Mouse (Mus musculus): ENCODE measurements around the gene C2cd4b. TPM values are rescaled to one million over a fixed set of nuclear protein-coding genes. Genes with fewer than 3 reads are reported as not detected.

The C2cd4b gene
- total RNA-seq (2018; cell fraction: chromatin; rRNA removed): not detected
- not detected for total RNA-seq (2018; cell fraction: cytosol; rRNA removed)
- not detected for total RNA-seq (2018; cell fraction: nucleus; rRNA removed)
- not detected in 3 replicates for polyA plus RNA-seq (2018)

DNA sequence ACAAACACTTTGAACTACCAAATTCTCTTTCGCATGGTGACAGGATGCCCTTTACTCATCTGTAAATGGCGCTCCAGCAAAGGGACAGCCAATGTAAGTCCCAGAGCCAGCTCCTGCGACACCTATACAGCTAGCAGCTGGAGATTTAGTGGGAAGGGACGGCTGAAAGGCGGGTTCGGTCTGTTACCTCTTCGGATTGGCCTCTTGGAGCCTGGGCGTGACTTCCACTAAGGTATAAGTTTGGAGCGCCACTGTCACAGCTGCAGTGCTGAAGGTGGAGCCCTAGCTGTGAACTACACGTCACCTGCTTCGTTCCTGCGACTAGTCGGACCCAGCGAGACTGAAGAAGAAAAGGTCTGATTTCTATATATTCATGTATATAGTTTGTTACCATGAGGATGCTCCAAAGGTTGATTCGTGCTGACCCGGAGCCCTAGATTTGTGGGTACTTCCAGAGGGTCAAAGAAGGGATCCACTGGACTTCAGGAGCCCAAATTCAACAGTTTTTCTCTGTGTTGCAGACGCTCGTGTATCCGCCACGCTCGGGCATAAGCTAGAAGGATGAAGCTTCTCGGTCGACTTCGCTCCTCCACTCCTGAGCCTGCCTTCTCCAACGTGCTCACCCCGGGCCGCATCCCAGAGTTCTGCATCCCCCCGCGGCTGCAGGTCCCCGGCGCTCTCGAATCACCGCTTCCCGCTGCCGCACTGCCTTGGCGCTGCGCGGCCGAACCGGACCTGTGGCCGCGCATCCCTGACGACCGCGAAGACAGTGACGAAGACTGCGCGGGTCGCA lies at the start of gene C2cd4b:
TSS of gene C2cd4b (plus strand) at position 275 of the 793 bp plus-strand sequence.
- H3K27ac ChIP-seq: no peak within 1 kb of the TSS
- H3K36me3 ChIP-seq (ENCODE audit: inconsistent target): no peaks in the 10 kb centered on the region
- no peaks in the 10 kb centered on the region for H3K79me2 ChIP-seq (ENCODE audit: inconsistent target)
- H3K4me3 ChIP-seq (ENCODE audit: inconsistent target): no peak within 1 kb of the TSS
- 5% methylated on average over 49 of the region's 49 CpGs for WGBS (ENCODE audit: missing documents)

DNA sequence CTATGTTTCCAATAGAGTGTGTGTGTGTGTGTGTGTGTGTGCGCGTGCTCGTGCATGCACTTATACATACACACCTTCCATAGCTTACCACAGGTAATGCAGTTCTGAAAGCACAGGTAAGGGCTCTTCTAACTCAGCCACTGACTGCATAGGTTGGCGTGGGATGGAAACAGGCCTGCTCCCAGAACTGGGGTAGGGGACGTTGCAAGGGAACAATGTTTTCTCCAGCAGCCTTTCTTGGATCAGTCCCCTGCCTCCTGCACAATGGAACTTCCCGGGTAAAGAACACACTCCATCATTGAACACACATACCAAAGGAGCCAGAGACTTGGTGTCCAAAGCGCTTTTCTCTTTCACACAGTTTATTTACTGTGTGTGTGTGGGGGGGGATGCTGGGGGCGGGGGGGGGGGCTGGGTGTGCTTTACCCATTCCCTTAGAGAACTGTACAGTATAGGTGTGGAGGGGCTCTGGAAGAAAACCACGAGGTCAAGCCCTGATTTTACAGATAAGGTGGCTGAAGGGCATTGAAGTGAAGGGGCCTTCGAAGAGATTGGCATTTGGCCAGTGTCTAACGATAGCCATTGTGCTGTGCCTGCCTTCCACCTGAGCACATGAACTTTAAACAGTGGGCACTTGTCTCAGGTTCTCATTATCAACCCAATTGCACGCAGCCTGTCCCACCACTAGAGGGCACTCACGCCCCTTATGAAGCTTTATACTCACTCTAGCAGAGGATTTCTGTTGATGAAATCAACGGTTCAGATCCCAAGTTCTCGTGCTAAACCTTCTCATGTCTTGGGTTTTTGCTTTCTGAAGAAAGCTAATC lies 48.0 kb upstream of the C2cd4b start:
- H3K79me2 ChIP-seq (ENCODE audit: inconsistent target): no peaks in the 10 kb centered on the region
- H3K27ac ChIP-seq: no peak overlapping the region
- H3K4me3 ChIP-seq (ENCODE audit: inconsistent target): no peak overlapping the region
- 40% methylated on average over 14 of the region's 15 CpGs for WGBS (ENCODE audit: missing documents)
- no peaks in the 10 kb centered on the region for H3K36me3 ChIP-seq (ENCODE audit: inconsistent target)

DNA sequence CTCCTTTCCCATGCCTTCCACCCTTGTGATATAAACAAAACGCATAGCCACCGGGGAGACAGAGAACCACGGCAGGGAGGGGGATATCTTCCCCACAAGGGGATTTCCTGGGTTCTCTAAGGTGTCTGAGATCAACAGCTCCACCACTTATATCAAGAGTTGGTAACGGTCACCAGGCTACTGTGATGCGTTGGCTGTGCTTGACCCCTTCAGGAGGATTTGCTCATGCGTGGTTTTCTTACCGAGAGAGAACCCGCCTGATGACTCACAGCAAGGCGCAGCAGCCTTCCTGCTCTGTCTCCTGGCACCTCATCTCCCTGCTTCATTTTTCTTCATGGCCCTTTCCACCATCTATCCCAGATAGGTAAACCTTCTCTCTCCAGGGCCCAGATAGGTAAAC lies 47.1 kb upstream of the C2cd4b start:
- Histone ChIP-seq H3K79me2 (ENCODE audit: inconsistent target) (no peaks in the 10 kb centered on the region), H3K4me3 (ENCODE audit: inconsistent target) (no peak overlapping the region), H3K27ac (no peak overlapping the region), H3K36me3 (ENCODE audit: inconsistent target) (no peaks in the 10 kb centered on the region)
- 66% methylated on average over 9 of the region's 9 CpGs for WGBS (ENCODE audit: missing documents)

DNA sequence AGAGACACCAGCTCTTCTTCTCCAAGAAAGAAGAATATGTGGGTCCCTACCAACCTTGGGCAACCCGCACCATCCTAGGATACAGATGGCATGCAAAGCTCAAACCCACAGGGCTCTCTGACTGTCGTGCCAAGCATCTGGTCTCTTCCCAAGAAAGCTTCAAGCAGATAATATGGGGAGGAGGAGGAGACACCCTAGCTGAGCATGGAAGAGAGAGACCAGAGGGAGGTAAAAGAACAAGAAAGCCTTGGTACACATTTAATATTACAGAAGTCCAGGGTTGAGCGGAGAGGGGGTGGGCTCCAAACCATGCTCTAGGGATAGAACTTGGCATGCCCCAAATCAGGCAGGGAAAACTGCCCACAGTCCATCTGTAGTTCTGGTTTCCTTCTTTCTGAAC lies 42.2 kb upstream of the C2cd4b start:
- WGBS (ENCODE audit: missing documents): 79% methylated on average over 3 of the region's 3 CpGs
- Histone ChIP-seq H3K4me3 (ENCODE audit: inconsistent target) (no peak overlapping the region), H3K36me3 (ENCODE audit: inconsistent target) (no peaks in the 10 kb centered on the region), H3K79me2 (ENCODE audit: inconsistent target) (no peaks in the 10 kb centered on the region), H3K27ac (no peak overlapping the region)

DNA sequence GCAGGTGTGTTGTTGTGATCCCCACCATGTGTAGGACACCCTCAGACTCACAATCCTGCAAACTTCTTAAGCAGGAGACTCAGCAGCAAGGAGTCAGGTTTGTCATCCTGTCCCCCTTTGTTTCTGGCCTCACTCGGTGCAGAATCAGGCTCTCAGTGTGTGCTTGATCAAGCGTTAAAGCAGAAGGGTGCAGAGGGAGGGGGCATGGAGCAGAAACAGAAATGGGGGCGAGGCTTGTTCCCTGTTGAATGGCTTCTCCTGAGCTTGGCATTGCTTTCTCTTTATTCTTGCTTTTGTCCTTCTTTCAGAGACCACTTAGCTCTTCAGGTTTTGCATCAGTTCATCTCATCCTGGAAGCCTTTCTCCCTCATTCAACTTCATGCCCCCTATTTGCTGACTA lies 40.6 kb upstream of the C2cd4b start:
- H3K4me3 ChIP-seq (ENCODE audit: inconsistent target): no peak overlapping the region
- no peaks in the 10 kb centered on the region for H3K79me2 ChIP-seq (ENCODE audit: inconsistent target)
- WGBS (ENCODE audit: missing documents): 57% methylated on average over 3 of the region's 3 CpGs
- H3K27ac ChIP-seq: no peak overlapping the region
- H3K36me3 ChIP-seq (ENCODE audit: inconsistent target): no peaks in the 10 kb centered on the region

DNA sequence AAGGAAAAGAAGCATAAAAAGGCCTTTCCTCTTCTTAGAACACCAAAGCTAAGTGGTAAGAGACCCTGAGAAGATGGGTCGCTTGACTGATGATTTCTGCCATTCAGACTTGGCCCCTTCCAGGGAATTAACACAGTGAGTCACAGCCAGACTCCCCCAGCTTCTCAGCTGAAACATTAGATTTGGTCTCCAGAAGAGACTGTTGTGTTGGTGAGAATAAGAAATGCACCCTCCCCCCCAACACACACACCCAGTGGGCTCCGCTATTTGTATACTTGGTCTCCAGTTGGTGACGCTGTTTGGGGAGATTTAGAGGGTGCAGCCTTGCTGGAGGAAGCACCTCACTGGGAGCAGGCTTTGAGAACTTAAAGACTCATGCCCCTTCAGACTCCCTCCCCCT lies 39.1 kb upstream of the C2cd4b start:
- no peak overlapping the region for H3K27ac ChIP-seq
- 81% methylated on average over 3 of the region's 3 CpGs for WGBS (ENCODE audit: missing documents)
- H3K4me3 ChIP-seq (ENCODE audit: inconsistent target): no peak overlapping the region
- H3K36me3 ChIP-seq (ENCODE audit: inconsistent target): no peaks in the 10 kb centered on the region
- H3K79me2 ChIP-seq (ENCODE audit: inconsistent target): no peaks in the 10 kb centered on the region

DNA sequence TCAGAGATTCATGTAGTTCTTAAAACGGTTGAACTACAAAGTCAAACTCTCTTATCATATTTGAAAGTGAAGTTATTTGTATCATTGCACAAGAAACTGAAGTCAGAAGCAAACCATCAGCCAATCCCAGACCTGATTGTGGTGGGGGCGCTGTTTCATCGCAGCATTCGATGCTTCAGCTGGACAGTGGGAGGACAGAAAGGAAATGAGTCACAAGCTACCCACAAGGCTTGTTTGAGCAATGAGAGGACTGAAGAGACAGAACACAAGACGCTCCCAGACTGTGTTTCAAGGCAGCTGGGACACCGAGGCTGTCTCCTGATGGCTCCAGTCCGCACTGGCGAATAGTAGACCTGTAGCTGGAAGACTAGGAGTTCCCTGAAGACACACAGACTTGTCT lies 36.9 kb upstream of the C2cd4b start:
- whole genome bisulfite sequencing (ENCODE audit: missing documents): 47% methylated on average over 8 of the region's 8 CpGs
- Histone ChIP-seq H3K4me3 (ENCODE audit: inconsistent target) (no peak overlapping the region), H3K27ac (no peak overlapping the region), H3K79me2 (ENCODE audit: inconsistent target) (no peaks in the 10 kb centered on the region), H3K36me3 (ENCODE audit: inconsistent target) (no peaks in the 10 kb centered on the region)

DNA sequence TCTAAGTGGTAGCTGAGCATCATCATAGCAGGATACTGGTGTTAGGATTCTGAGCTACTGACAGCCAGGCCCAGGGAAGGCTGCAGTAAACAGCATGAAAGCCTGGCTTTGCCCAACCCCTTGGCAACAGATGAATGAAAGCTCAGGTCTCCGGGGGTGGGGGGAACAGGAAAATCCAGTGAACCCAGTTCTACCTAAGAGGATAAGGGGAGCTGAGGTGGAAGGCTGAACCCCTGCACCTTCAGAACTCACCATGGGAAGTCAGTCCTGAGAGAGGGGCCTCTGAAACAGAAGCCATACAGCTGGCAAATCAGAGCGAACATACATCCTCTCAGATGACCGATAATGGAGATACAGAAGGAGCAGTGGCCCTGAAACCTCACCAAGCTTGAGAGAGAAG lies 34.0 kb upstream of the C2cd4b start:
- H3K79me2 ChIP-seq (ENCODE audit: inconsistent target): no peaks in the 10 kb centered on the region
- H3K4me3 ChIP-seq (ENCODE audit: inconsistent target): no peak overlapping the region
- 61% methylated on average over 3 of the region's 3 CpGs for WGBS (ENCODE audit: missing documents)
- H3K27ac ChIP-seq: no peak overlapping the region
- no peaks in the 10 kb centered on the region for H3K36me3 ChIP-seq (ENCODE audit: inconsistent target)

DNA sequence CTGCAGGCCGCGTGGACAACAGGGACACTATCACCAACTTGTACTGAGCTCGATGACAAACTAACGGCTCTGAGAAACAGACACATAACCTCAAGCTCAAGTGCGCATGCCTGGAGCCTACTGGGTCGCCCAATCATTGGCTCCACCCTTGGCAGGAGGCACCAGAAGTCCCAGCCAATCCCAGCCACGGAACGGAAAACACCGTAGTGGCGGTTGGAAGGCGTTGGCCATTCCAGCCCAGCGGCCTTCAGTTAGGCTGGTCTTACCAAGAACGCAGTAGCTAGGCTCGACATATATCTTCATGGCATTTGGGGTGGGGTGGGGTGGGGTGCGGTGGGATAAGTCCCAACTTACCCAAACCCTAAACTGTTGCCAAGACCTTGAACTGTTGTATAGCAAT lies 25.5 kb upstream of the C2cd4b start:
- WGBS (ENCODE audit: missing documents): 91% methylated on average over 14 of the region's 15 CpGs
- H3K36me3 ChIP-seq (ENCODE audit: inconsistent target): no peaks in the 10 kb centered on the region
- no peak overlapping the region for H3K27ac ChIP-seq
- no peaks in the 10 kb centered on the region for H3K79me2 ChIP-seq (ENCODE audit: inconsistent target)
- no peak overlapping the region for H3K4me3 ChIP-seq (ENCODE audit: inconsistent target)

DNA sequence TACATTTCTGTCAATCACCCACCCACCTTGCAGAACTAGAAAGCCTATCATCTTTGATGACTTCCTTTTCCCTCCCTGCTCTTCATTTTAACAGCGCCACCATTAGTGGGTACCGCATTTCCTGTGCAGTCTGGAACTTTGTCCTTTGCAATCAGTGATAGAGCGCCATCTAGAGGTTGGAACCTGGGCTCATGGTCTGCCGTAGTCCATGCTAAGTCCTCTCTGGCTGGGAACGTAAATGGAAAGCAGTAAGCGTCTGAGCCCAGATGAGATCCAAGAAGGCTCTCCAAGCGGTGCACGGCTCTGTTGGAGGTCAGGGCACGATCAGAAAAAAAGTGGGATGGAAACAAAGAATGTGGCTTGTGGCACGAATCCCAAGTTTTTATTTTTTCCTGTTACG lies 23.8 kb upstream of the C2cd4b start:
- Histone ChIP-seq H3K4me3 (ENCODE audit: inconsistent target) (no peak overlapping the region), H3K27ac (no peak overlapping the region), H3K79me2 (ENCODE audit: inconsistent target) (no peaks in the 10 kb centered on the region), H3K36me3 (ENCODE audit: inconsistent target) (no peaks in the 10 kb centered on the region)
- WGBS (ENCODE audit: missing documents): 40% methylated on average over 11 of the region's 11 CpGs

DNA sequence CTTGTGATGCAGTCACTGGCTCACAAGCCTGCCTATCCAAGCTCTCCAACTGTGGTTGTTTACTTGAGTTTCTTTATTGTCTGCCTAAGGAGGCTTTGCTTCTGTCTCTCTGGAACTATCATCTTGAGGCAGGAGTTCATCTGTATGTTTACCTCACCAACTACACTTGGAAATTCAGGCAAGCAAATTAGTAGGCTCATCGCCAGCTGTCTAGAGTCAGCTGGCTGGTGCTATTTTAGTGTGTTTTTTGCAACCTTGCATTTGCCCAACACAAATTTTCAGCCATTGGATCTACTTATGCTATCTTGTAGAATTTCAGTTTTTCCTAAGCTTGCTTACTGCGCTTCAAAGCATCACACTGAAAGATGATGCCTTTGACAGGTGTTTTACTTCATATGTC lies 18.0 kb upstream of the C2cd4b start:
- no peaks in the 10 kb centered on the region for H3K36me3 ChIP-seq (ENCODE audit: inconsistent target)
- no peak overlapping the region for H3K4me3 ChIP-seq (ENCODE audit: inconsistent target)
- WGBS (ENCODE audit: missing documents): 100% methylated on average over 2 of the region's 2 CpGs
- no peak overlapping the region for H3K27ac ChIP-seq
- no peaks in the 10 kb centered on the region for H3K79me2 ChIP-seq (ENCODE audit: inconsistent target)

DNA sequence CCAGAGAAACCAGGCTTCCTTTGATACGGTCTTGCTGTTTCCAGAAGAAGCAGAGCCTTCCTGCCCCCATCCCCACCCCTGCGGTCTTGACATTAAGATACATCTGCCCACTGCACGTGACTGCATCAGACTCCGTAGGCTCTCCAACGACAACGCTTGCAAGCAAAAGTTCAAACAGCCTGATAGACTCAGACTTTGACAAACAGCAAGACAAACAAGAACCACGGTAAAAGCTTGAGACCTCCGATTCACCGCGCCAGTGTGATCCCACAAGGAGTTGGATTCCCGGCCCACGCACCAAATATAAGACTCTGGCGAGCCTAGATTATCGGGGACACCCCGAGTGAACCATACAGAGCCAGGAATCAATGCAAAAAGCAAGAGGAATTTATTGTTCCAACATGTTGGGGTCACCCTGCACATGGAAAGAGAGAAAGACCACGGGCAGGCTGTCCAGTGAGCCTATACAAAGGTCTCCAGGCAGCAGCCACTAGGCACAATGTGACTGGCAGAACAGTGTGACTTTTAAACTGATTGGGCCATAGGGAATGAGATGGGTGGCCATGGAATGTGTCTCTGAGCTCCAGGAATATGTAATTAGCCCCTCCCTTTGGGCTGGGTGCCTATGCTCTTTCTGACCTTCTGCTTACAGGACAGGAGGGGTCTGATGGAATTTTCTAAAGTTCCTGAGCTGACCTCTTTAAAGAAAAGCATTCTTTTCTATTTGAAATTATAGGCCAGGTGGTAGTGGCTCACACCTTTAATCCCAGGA lies 5.6 kb upstream of the C2cd4b start:
- Histone ChIP-seq H3K4me3 (ENCODE audit: inconsistent target) (no peak overlapping the region), H3K27ac (no peak overlapping the region), H3K36me3 (ENCODE audit: inconsistent target) (no peaks in the 10 kb centered on the region), H3K79me2 (ENCODE audit: inconsistent target) (no peaks in the 10 kb centered on the region)
- WGBS (ENCODE audit: missing documents): 89% methylated on average over 16 of the region's 16 CpGs

DNA sequence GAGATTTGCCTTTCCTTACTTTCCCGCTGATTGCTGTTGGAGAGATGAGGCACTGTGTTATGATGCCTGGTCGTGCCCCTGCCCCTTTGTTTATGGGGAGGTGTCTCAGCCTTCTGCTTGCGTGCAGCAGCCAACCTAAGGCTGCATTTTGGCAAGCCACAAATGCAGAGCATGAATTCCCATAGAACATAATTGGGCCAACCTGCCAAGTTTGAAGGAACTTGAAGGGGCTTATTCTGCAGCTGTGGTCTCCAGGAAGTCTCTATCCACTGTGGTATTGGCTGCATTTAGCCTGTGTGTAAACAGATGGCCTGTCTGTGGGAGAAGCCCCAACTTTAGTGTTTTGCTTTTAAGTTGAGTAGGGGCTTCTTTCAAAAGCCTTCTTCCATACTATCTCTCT lies 4.5 kb upstream of the C2cd4b start:
- Histone ChIP-seq H3K79me2 (ENCODE audit: inconsistent target) (no peaks in the 10 kb centered on the region), H3K36me3 (ENCODE audit: inconsistent target) (no peaks in the 10 kb centered on the region), H3K4me3 (ENCODE audit: inconsistent target) (no peak overlapping the region), H3K27ac (no peak overlapping the region)
- 81% methylated on average over 3 of the region's 3 CpGs for WGBS (ENCODE audit: missing documents)

DNA sequence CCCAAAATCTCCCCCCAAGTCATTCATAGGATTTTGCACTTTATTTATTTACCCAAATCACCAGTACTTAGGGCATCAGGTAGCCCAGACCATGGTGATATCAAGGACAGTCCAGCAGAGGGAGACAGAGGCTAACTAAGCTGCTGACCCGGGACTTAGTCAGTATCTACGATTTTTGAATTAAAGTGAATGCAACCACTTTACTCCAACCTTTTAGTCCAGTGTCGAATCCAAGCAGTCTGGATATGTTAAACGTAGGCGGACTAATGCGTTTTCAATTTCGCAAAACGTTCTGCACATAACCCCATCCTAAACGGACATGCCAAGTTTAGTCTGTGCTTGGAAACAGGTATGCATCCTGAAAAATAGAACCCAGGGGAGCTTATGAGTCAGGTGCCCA lies 551 bp upstream of the C2cd4b start:
- Histone ChIP-seq H3K79me2 (ENCODE audit: inconsistent target) (no peaks in the 10 kb centered on the region), H3K4me3 (ENCODE audit: inconsistent target) (no peak overlapping the region), H3K36me3 (ENCODE audit: inconsistent target) (no peaks in the 10 kb centered on the region), H3K27ac (no peak overlapping the region)
- 9% methylated on average over 9 of the region's 9 CpGs for WGBS (ENCODE audit: missing documents)
